Mouse (Mus musculus): Measurements from ENCODE around the gene Fam89a. TPM values are rescaled to one million over a fixed set of nuclear protein-coding genes. Genes with fewer than 3 reads are reported as not detected.

The Fam89a gene
- total and polyA plus RNA-seq, 2 experiments, result 2.8 to 17.4 TPM

DNA sequence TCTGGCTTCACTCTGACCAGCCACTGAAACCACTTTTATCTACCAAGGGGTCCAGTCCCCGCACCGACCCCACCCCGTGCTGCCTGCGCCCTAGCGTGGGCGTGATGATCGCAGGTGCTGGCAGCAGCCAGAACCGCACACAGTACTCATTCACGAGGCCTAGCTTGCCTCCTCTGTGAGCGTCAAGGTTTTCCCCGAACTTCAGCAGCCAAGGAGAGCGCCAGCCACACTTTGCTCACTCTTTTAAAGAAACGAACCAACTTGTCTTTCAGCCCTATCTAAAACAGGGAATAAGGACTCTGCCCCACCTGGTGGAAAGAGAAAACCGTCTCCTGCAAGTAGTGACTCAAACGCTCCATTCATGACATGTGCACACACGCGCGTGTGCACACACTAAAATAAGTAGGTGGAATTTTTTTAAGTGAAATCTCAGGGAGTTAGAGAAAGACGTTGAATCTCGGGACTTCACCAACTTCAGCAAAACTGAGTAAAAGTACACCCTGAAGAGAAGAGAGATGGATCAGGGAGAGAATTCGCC, 762 bp upstream of the Fam89a start:
- no peak for TF ChIP-seq POLR2A (IDR thresholded peaks at IDR 0.05; ENCODE audit: extremely low read depth, insufficient read depth, low read length)
- TF ChIP-seq CTCF (IDR thresholded peaks at IDR 0.05; ENCODE audit: low read depth, low read length), result no peak
- Histone ChIP-seq H3K4me1 (ENCODE audit: control insufficient read depth, insufficient read depth, low read length) (peaks cover 29% of the 10 kb centered on the region), H3K27ac (replicated peaks; ENCODE audit: insufficient read depth, low read depth, low read length) (no peak overlapping the region), H3K27me3 (ENCODE audit: control insufficient read depth, insufficient read depth, low read length) (no peaks in the 10 kb centered on the region), H3K36me3 (ENCODE audit: control insufficient read depth, insufficient read depth, low read length) (no peaks in the 10 kb centered on the region), H3K9ac (ENCODE audit: low read depth, low read length) (no peak overlapping the region), H3K4me3 (ENCODE audit: insufficient read depth, low read depth, low read length) (no peak overlapping the region), H3K79me2 (ENCODE audit: control insufficient read depth, insufficient read depth, low read length) (no peaks in the 10 kb centered on the region)
- DNase-seq (ENCODE audit: extremely low read depth, low read depth, low spot score), result no peak
- 44% methylated on average over 21 of the region's 21 CpGs for WGBS

DNA sequence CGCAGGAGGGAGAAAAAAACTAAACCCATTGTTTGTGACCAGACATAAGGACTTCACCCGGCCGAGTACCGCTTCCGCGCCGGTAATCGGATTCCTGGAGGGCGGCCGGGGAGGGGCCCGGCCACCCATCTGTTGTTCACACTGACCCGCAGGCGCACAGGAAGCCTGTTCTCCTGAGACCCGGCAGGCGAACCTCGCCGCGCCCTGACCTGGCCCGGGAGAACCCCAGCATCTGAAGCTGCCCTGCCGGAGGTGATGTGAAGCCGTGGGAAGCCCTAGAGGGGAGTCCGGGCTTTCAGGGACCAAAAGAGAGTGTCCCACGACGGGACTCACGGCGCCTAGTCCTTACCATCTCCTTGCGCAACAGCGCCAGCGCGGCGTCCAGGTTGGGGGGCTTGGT, 441 bp downstream of the Fam89a start:
- H3K79me2 ChIP-seq (ENCODE audit: control insufficient read depth, insufficient read depth, low read length), result no peaks in the 10 kb centered on the region
- no peaks in the 10 kb centered on the region for H3K27me3 ChIP-seq (ENCODE audit: control insufficient read depth, insufficient read depth, low read length)
- TF ChIP-seq CTCF (IDR thresholded peaks at IDR 0.05; ENCODE audit: low read depth, low read length), result no peak
- no peak for TF ChIP-seq POLR2A (IDR thresholded peaks at IDR 0.05; ENCODE audit: extremely low read depth, insufficient read depth, low read length)
- WGBS, result under 1% methylated on average over 31 of the region's 31 CpGs
- H3K4me1 ChIP-seq (ENCODE audit: control insufficient read depth, insufficient read depth, low read length), result peaks cover 39% of the 10 kb centered on the region
- no peaks in the 10 kb centered on the region for H3K36me3 ChIP-seq (ENCODE audit: control insufficient read depth, insufficient read depth, low read length)
- no peak overlapping the region for H3K27ac ChIP-seq (replicated peaks; ENCODE audit: insufficient read depth, low read depth, low read length)
- DNase-seq (ENCODE audit: extremely low read depth, low read depth, low spot score), result no peak
- H3K4me3 ChIP-seq (ENCODE audit: insufficient read depth, low read depth, low read length), result peak overlapping the region; percentile 74
- H3K9ac ChIP-seq (ENCODE audit: low read depth, low read length), result peak overlapping the region; percentile 71

DNA sequence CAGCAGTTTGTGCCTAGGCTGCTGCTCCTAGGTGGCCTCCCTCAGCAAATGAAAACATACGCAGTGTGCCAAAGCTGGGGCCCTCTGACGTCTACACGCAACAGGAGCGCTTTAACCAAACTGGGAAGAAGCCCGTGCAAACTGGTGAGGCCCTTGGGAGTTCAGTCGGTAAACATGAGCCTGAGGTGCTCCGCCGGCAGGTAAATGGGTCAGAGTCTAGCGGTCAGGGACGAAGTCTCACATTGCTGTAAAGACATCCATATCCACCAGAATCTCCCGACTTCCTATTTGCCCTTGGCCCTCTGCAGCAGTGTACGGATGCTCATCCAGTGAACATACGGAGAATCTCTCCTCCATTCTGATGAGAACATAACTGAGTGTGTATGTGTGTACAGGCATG, 5.0 kb downstream of the Fam89a start:
- Histone ChIP-seq H3K36me3 (ENCODE audit: control insufficient read depth, insufficient read depth, low read length) (no peaks in the 10 kb centered on the region), H3K4me3 (ENCODE audit: insufficient read depth, low read depth, low read length) (no peak overlapping the region), H3K4me1 (ENCODE audit: control insufficient read depth, insufficient read depth, low read length) (peaks cover 20% of the 10 kb centered on the region), H3K79me2 (ENCODE audit: control insufficient read depth, insufficient read depth, low read length) (no peaks in the 10 kb centered on the region), H3K9ac (ENCODE audit: low read depth, low read length) (no peak overlapping the region), H3K27me3 (ENCODE audit: control insufficient read depth, insufficient read depth, low read length) (no peaks in the 10 kb centered on the region), H3K27ac (replicated peaks; ENCODE audit: insufficient read depth, low read depth, low read length) (no peak overlapping the region; the same call in 1 of the 2 replicates)
- peak; percentile 82 for DNase-seq (ENCODE audit: extremely low read depth, low read depth, low spot score)
- TF ChIP-seq POLR2A (IDR thresholded peaks at IDR 0.05; ENCODE audit: extremely low read depth, insufficient read depth, low read length) (no peak), CTCF (IDR thresholded peaks at IDR 0.05; ENCODE audit: low read depth, low read length) (no peak)
- WGBS, result 22% methylated on average over 13 of the region's 13 CpGs

DNA sequence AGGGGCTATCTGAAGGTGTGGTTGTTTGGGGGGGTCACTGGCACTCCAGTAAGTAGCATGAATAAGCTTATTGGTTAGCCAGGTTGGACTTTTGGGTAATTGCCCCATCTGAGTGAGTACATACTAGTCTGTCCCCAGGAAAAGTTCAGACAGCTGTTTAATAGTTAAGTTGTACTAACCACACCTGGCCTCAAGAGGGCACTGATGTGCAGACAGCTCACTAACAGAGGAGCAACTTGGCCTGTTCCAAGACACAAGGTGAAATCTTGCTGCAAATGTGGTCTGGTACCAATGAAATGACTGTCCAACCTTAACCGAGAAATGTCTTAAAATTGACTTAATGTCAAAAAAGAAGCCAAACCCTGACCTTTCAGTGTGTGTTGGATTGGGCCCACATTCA, 12.4 kb downstream of the Fam89a start:
- Histone ChIP-seq H3K9ac (ENCODE audit: low read depth, low read length) (no peak overlapping the region), H3K79me2 (ENCODE audit: control insufficient read depth, insufficient read depth, low read length) (no peaks in the 10 kb centered on the region), H3K36me3 (ENCODE audit: control insufficient read depth, insufficient read depth, low read length) (no peaks in the 10 kb centered on the region), H3K4me1 (ENCODE audit: control insufficient read depth, insufficient read depth, low read length) (no peaks in the 10 kb centered on the region), H3K4me3 (ENCODE audit: insufficient read depth, low read depth, low read length) (no peak overlapping the region), H3K27me3 (ENCODE audit: control insufficient read depth, insufficient read depth, low read length) (no peaks in the 10 kb centered on the region), H3K27ac (replicated peaks; ENCODE audit: insufficient read depth, low read depth, low read length) (no peak overlapping the region)
- WGBS, result 58% methylated on average over 1 of the region's 1 CpGs
- TF ChIP-seq CTCF (IDR thresholded peaks at IDR 0.05; ENCODE audit: low read depth, low read length) (peak; percentile 82), POLR2A (IDR thresholded peaks at IDR 0.05; ENCODE audit: extremely low read depth, insufficient read depth, low read length) (no peak)
- DNase-seq (ENCODE audit: extremely low read depth, low read depth, low spot score), result peak; percentile 55

DNA sequence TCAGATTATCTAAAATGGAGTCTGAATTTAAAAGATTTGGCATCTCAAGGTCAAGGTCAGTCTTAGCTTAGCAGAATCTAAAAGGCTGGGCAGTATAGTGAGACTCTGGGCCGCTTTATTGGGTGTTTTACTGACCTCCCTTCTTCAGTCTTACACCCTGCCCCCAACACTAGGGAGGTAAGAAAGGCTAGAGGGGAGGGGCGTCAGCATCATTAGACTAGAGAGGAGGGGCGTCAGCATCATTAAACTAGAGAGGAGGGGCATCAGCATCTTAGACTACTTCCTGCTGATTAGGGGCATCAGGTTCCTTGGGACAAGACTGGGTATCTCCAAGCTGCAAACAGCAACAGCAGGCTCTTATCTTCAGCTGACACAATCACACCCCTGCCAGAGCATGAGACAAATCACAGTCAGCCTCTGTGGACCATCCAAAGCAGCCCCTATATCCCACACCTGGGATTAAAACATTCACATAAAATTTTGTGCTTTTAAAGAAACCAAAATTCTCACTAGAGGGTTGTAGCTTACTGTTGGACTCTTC, 16.2 kb downstream of the Fam89a start:
- TF ChIP-seq POLR2A (IDR thresholded peaks at IDR 0.05; ENCODE audit: extremely low read depth, insufficient read depth, low read length), result no peak
- no peak for TF ChIP-seq CTCF (IDR thresholded peaks at IDR 0.05; ENCODE audit: low read depth, low read length)
- Histone ChIP-seq H3K9ac (ENCODE audit: low read depth, low read length) (no peak overlapping the region), H3K36me3 (ENCODE audit: control insufficient read depth, insufficient read depth, low read length) (peaks cover 5% of the 10 kb centered on the region), H3K79me2 (ENCODE audit: control insufficient read depth, insufficient read depth, low read length) (no peaks in the 10 kb centered on the region), H3K4me3 (ENCODE audit: insufficient read depth, low read depth, low read length) (no peak overlapping the region), H3K4me1 (ENCODE audit: control insufficient read depth, insufficient read depth, low read length) (no peaks in the 10 kb centered on the region), H3K27ac (replicated peaks; ENCODE audit: insufficient read depth, low read depth, low read length) (no peak overlapping the region), H3K27me3 (ENCODE audit: control insufficient read depth, insufficient read depth, low read length) (no peaks in the 10 kb centered on the region)
- WGBS, result 87% methylated on average over 3 of the region's 3 CpGs
- DNase-seq (ENCODE audit: extremely low read depth, low read depth, low spot score), result no peak

DNA sequence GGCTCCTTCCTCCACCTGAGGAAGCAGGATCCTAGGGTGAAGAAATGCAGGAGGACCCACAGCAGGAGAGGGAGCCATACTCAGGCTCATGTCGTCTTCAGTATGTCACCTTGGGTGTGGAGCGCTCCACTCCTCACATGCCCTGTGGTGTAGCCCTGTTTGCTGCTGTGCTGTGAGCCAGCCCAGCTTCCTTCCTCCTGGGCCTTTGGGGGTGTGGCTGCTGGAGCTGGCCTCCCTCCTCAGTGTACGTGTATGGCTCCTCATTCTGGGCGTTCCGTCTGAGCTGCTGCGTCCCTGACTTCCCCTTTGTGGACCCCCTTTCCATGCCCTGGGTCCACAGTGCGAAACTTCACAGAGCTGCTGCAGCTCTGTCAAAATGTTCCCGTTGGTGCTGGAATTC, 18.8 kb downstream of the Fam89a start:
- TF ChIP-seq CTCF (IDR thresholded peaks at IDR 0.05; ENCODE audit: low read depth, low read length) (no peak), POLR2A (IDR thresholded peaks at IDR 0.05; ENCODE audit: extremely low read depth, insufficient read depth, low read length) (no peak)
- 88% methylated on average over 8 of the region's 8 CpGs for WGBS
- Histone ChIP-seq H3K4me1 (ENCODE audit: control insufficient read depth, insufficient read depth, low read length) (no peaks in the 10 kb centered on the region), H3K4me3 (ENCODE audit: insufficient read depth, low read depth, low read length) (no peak overlapping the region), H3K79me2 (ENCODE audit: control insufficient read depth, insufficient read depth, low read length) (no peaks in the 10 kb centered on the region), H3K27ac (replicated peaks; ENCODE audit: insufficient read depth, low read depth, low read length) (no peak overlapping the region), H3K27me3 (ENCODE audit: control insufficient read depth, insufficient read depth, low read length) (no peaks in the 10 kb centered on the region), H3K36me3 (ENCODE audit: control insufficient read depth, insufficient read depth, low read length) (peaks cover 5% of the 10 kb centered on the region), H3K9ac (ENCODE audit: low read depth, low read length) (no peak overlapping the region)
- DNase-seq (ENCODE audit: extremely low read depth, low read depth, low spot score), result no peak

Measured in liver, adult 2 months (tissue).